Mouse (Mus musculus) right cerebral cortex, postnatal 36 days (tissue): ENCODE results near the gene Olfr533.
"Not testable (repeated sequence)": the region's sequence is repeated elsewhere in the genome, so short reads cannot be mapped to it uniquely, and the experiment has no call there.

Experiments used
- DNase-seq, 2 experiments: peaks; one replicate each; pipeline ENCODE4 v3.0.0; 2022; ENCODE audit warnings: low spot score in 2 of 2, mixed read lengths in 1 of 2

Olfr533 gene

DNA sequence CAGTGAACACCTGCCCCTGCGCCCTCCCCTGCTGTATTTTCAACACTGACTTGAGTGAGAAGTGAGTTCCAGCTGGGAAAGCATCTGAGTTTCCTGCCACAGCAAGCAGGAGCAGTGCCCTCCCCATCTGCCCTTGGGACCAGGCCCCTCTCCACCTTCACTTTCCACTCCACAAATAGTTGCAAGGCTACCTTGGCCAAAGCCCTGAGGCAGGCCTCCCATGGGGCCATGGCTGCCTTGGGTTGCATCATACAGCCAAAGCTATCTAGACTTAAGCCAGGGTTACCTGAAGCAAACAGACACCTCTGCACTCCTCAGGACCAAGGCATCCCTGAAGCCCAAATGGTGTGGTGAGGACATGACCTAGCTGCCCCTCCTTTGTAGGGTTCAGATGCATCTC is at the start of gene Olfr533:
Olfr533 (plus strand) TSS at position 301 of the 400 bp plus-strand sequence.
- not testable (repeated sequence) for DNase-seq

DNA sequence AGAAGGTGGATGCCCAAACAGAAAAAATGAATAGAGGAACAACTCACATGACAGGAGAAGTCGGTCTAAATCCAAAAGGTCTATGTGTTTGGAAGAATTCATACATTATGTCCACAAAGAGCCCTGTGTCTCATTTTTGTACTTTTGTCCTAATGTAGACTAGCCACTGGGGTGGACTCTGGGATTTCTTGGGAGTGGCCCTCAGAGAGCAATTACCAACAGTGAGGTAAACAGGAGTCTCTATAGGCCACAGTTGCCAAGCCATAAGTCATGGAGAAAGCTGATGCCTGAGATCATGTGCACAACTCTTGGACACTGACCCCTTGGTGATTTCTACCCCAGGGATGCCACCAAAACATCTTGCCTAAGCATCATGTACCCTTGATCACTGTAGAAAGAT is 41.6 kb upstream of the Olfr533 start, which contains the start of gene Olfr532:
Olfr532 (minus strand) TSS at position 101 of the 400 bp plus-strand sequence.
- no peak for DNase-seq

DNA sequence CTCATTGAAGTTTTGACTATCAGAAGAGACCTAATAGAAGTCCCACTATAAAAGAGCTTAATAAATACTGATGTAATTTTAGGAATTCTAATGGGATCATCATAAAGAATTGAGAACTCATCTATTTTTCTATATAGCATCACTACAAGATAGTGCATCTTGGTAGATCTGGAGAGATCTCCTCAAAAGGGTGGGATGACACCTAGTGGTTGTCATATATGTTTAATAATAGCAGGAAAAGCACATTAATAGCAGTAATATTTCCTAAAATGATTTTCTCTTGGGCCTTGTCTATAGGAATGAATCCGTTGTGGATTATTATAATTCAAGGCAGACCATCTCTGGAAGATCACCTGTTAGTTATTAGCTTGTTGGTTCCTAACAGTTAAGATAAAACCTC is 20.0 kb upstream of the Olfr533 start:
- DNase-seq = no peak

GRCm38 (mm10) chr7:140477886-140478285 is 14.7 kb downstream of the Olfr533 start:
- DNase-seq = peak in 1 of 2 experiments; percentile 27

- DNase-seq = peak; percentile 29 to 62
Measured at GRCm38 (mm10) chr7:140478733-140479132, 15.6 kb downstream of the Olfr533 start.

DNA sequence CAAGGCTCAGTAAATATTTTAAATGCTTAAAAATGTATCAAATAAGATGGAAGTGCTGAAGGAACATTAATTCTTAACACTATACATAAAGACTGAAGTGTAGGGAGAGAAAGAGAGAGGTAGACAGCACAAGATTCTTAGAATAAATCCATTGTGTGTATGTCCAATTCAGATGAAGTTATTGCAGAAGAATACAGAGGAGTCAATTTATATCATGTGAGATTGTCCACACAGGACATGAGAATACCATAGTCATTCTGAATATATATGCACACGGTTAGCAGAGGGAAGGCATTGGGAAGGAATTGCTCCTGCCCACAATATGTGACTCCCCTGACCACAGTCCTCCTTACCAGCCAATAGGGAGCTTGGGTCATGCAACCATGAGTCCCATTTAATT is 20.7 kb downstream of the Olfr533 start, which contains the start of gene Olfr535:
Olfr535 (plus strand) TSS at position 301 of the 400 bp plus-strand sequence.
- no peak for DNase-seq

GRCm38 (mm10) chr7:140488981-140489380 is 25.8 kb downstream of the Olfr533 start:
- DNase-seq = no peak

GRCm38 (mm10) chr7:140494231-140494630 is 31.1 kb downstream of the Olfr533 start:
- DNase-seq = no peak

DNA sequence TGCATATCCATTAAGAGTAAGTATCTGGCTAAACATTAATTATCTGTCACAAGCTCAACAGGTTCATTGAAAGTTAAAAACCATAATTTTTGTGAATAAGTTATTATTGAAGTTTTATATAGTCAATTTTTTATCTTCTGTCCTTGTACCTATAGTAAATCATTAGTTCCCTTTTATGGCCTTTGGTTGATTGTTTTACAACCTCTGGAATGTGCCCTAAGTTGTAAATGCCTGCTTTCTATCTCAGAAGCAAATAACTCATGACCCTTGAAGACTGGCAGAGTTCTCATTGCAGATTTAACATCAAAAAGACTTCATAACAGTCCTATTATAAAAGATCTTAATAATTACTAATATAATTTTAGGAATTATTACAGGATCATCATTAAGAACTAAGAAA is 31.5 kb downstream of the Olfr533 start:
- DNase-seq = no peak

DNA sequence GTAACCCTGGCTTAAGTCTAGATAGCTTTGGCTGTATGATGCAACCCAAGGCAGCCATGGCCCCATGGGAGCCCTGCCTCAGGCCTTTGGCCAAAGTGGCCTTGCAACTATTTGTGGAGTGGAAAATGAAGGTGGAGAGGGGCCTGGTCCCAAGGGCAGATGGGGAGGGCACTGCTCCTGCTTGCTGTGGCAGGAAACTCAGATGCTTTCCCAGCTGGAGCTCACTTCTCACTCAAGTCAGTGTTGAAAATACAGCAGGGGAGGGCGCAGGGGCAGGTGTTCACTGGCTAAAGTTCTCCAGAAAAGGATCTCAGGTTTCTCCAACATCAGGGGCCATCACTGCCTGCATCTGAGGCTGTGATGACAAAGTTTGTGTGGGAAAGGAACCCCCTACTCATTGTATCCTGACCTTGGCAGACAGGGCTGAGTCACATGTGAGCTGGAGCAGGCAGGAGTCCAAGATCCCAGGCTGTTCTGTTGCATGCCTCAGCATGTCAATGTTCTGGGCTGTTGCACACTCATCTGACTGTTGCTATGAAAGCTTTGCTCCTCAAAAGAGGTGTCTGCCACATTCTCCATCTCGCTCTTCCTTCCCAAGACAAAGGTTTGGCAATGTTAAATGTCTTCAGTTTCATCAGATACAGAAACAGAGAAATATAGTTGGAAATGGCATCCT is 44.3 kb downstream of the Olfr533 start, which contains the start of gene Olfr536:
Olfr536 (minus strand) TSS at position 51 of the 676 bp plus-strand sequence.
- not testable (repeated sequence) for DNase-seq
